Mouse (Mus musculus) midbrain, embryonic 16.5 days (tissue): Measurements from ENCODE around the gene Hnrnpa2b1. TPM values are rescaled to one million over a fixed set of nuclear protein-coding genes. Genes with fewer than 3 reads are reported as not detected.

ENCODE experiments used
- ATAC-seq: fragments of 200-750 bp; cut with Nextera tagmentation; 2 replicates; pipeline ENCODE4 v1.8.0; 2017; ENCODE audit warnings: moderate TSS enrichment
- H3K27ac ChIP-seq: fragments of 300-500 bp; sonication (generic); 2 replicates; pipeline ENCODE4 v1.5.1; 2014; ENCODE audit warnings: mild to moderate bottlenecking, low read length, mixed read lengths
- H3K27me3 ChIP-seq: fragments of 300-500 bp; sonication (generic); 2 replicates; pipeline ENCODE4 v1.6.1; 2014; ENCODE audit warnings: low read depth, low read length, mixed read lengths; ENCODE audit not compliant: control insufficient read depth, insufficient read depth
- H3K36me3 ChIP-seq: fragments of 300-500 bp; sonication (generic); 2 replicates; pipeline ENCODE4 v1.6.1; 2014; ENCODE audit warnings: mild to moderate bottlenecking, low read length, moderate library complexity, mixed read lengths; ENCODE audit not compliant: control insufficient read depth, insufficient read depth
- H3K4me1 ChIP-seq: fragments of 300-500 bp; sonication (generic); 2 replicates; pipeline ENCODE4 v1.6.1; 2014; ENCODE audit warnings: mild to moderate bottlenecking, low read length, mixed read lengths; ENCODE audit not compliant: control insufficient read depth, insufficient read depth
- H3K4me2 ChIP-seq: fragments of 300-500 bp; sonication (generic); 2 replicates; pipeline ENCODE4 v1.6.1; 2014; ENCODE audit warnings: mild to moderate bottlenecking, low read length, mixed read lengths
- H3K4me3 ChIP-seq: fragments of 300-500 bp; sonication (generic); 2 replicates; pipeline ENCODE4 v1.5.1; 2014; ENCODE audit warnings: low read depth, mild to moderate bottlenecking, low read length, moderate library complexity, mixed read lengths
- H3K9ac ChIP-seq: fragments of 300-500 bp; sonication (generic); 2 replicates; pipeline ENCODE4 v1.6.1; 2014; ENCODE audit warnings: low read depth, low read length, mixed read lengths
- H3K9me3 ChIP-seq: fragments of 300-500 bp; sonication (generic); replicated peaks from 2 replicates; pipeline ENCODE4 v1.6.1; 2014; ENCODE audit warnings: mild to moderate bottlenecking, low read length, mixed read lengths; ENCODE audit not compliant: control insufficient read depth, poor library complexity, severe bottlenecking
- WGBS: fragments of 180-500 bp; shearing (Covaris S2); extraction: QIAGEN DNeasy Blood & Tissue Kit; methylation state at CpG from one replicate; pipeline ENCODE4 v1.1.7; 2014; 5-methylcytosine and 5-hydroxymethylcytosine counted together
- polyA plus RNA-seq: library from polyadenylated mRNA; unstranded; fragments of >200 nt; fragmentation: Nextera tagmentation; extraction: Ambion mirVana; gene quantifications from 2 replicates; pipeline ENCODE4 v1.2.1, GENCODE M21; 2015

Gene Hnrnpa2b1
- polyA plus RNA-seq, 1 experiment from 2014 or later = 1,316 TPM

- peaks cover 7% of the 10 kb centered on the region for H3K36me3 ChIP-seq
- no peaks in the 10 kb centered on the region for H3K27me3 ChIP-seq
- no peak for ATAC-seq
- 34% methylated on average over 4 of the region's 4 CpGs for WGBS
- peaks cover 28% of the 10 kb centered on the region for H3K4me1 ChIP-seq
- H3K9ac ChIP-seq = peak overlapping the region; percentile 55
- H3K27ac ChIP-seq = peak overlapping the region; percentile 8; the same call in 1 of the 2 replicates
- no peaks in the 10 kb centered on the region for H3K9me3 ChIP-seq
- peak overlapping the region; percentile 75 for H3K4me2 ChIP-seq
- H3K4me3 ChIP-seq = peak overlapping the region; percentile 82
These were observed 2.5 kb upstream of the Hnrnpa2b1 start for GRCm38 (mm10) chr6:51472213-51472612.

- peaks cover 7% of the 10 kb centered on the region for H3K36me3 ChIP-seq
- 11% methylated on average over 3 of the region's 3 CpGs for WGBS
- H3K4me1 ChIP-seq = peaks cover 32% of the 10 kb centered on the region
- H3K27ac ChIP-seq = no peak overlapping the region; the same call in 1 of the 2 replicates
- H3K4me2 ChIP-seq = peak overlapping the region; percentile 75
- H3K9me3 ChIP-seq = no peaks in the 10 kb centered on the region
- H3K27me3 ChIP-seq = no peaks in the 10 kb centered on the region
- ATAC-seq = no peak
- H3K9ac ChIP-seq = peak overlapping the region; percentile 55; the same call in 1 of the 2 replicates
- H3K4me3 ChIP-seq = peak overlapping the region; percentile 82
These were observed 2.1 kb upstream of the Hnrnpa2b1 start for GRCm38 (mm10) chr6:51471782-51472181.

GRCm38 (mm10) chr6:51471179-51471505, 1.4 kb upstream of the Hnrnpa2b1 start:
- H3K4me2 ChIP-seq = peak overlapping the region; percentile 75
- peaks cover 38% of the 10 kb centered on the region for H3K4me1 ChIP-seq
- 0% methylated on average over 10 of the region's 10 CpGs for WGBS
- H3K27ac ChIP-seq = peak overlapping the region; percentile 100
- no peaks in the 10 kb centered on the region for H3K9me3 ChIP-seq
- peaks cover 5% of the 10 kb centered on the region for H3K36me3 ChIP-seq
- ATAC-seq = no peak
- H3K9ac ChIP-seq = peak overlapping the region; percentile 97
- H3K4me3 ChIP-seq = peak overlapping the region; percentile 82
- H3K27me3 ChIP-seq = no peaks in the 10 kb centered on the region

- Histone ChIP-seq H3K4me2 (peak within 1 kb of the TSS; percentile 75), H3K4me1 (peaks cover 44% of the 10 kb centered on the region), H3K36me3 (peaks cover 7% of the 10 kb centered on the region), H3K27ac (peak within 1 kb of the TSS; percentile 100), H3K4me3 (peak within 1 kb of the TSS; percentile 82), H3K27me3 (no peaks in the 10 kb centered on the region), H3K9me3 (no peaks in the 10 kb centered on the region), H3K9ac (peak within 1 kb of the TSS; percentile 100)
- under 1% methylated on average over 63 of the region's 99 CpGs for WGBS
- ATAC-seq = peak; percentile 81
These were observed 851 bp upstream of the Hnrnpa2b1 start, which contains the start of gene Cbx3 for GRCm38 (mm10) chr6:51470311-51471178. TSS of gene Cbx3 (plus strand) at chr6:51470360.

- Histone ChIP-seq H3K4me1 (peaks cover 41% of the 10 kb centered on the region), H3K9ac (peak overlapping the region; percentile 100), H3K9me3 (no peaks in the 10 kb centered on the region), H3K27ac (peak overlapping the region; percentile 100), H3K27me3 (no peaks in the 10 kb centered on the region), H3K36me3 (peaks cover 9% of the 10 kb centered on the region), H3K4me3 (peak overlapping the region; percentile 82), H3K4me2 (peak overlapping the region; percentile 61)
- peak; percentile 30 for ATAC-seq
- WGBS = under 1% methylated on average over 60 of the region's 63 CpGs
These were observed 668 bp downstream of the Hnrnpa2b1 start for GRCm38 (mm10) chr6:51468891-51469561.

- Histone ChIP-seq H3K4me3 (peak overlapping the region; percentile 40), H3K4me2 (peak overlapping the region; percentile 61), H3K36me3 (peaks cover 18% of the 10 kb centered on the region), H3K27ac (no peak overlapping the region), H3K27me3 (no peaks in the 10 kb centered on the region), H3K9me3 (no peaks in the 10 kb centered on the region), H3K4me1 (peaks cover 32% of the 10 kb centered on the region), H3K9ac (no peak overlapping the region)
- no peak for ATAC-seq
- WGBS = 0% methylated on average over 2 of the region's 2 CpGs
These were observed 2.0 kb downstream of the Hnrnpa2b1 start for GRCm38 (mm10) chr6:51467649-51468048.

- 80% methylated on average over 3 of the region's 3 CpGs for WGBS
These were observed 9.3 kb downstream of the Hnrnpa2b1 start for GRCm38 (mm10) chr6:51460363-51460762.

GRCm38 (mm10) chr6:51460021-51460360, 9.7 kb downstream of the Hnrnpa2b1 start:
- no peaks in the 10 kb centered on the region for H3K27me3 ChIP-seq
- no peak overlapping the region for H3K27ac ChIP-seq
- H3K9ac ChIP-seq = no peak overlapping the region
- no peak overlapping the region for H3K4me2 ChIP-seq
- no peaks in the 10 kb centered on the region for H3K9me3 ChIP-seq
- peaks cover 32% of the 10 kb centered on the region for H3K36me3 ChIP-seq
- 79% methylated on average over 4 of the region's 4 CpGs for WGBS
- H3K4me1 ChIP-seq = peaks cover 4% of the 10 kb centered on the region; the same call in 1 of the 2 replicates
- ATAC-seq = no peak
- H3K4me3 ChIP-seq = no peak overlapping the region

More at GRCm38 (mm10) chr6:51460363-51460762, 9.3 kb downstream of the Hnrnpa2b1 start:
- Histone ChIP-seq H3K27me3 (no peaks in the 10 kb centered on the region), H3K9ac (no peak overlapping the region), H3K4me2 (no peak overlapping the region), H3K4me3 (no peak overlapping the region), H3K27ac (no peak overlapping the region), H3K36me3 (peaks cover 32% of the 10 kb centered on the region), H3K9me3 (no peaks in the 10 kb centered on the region), H3K4me1 (peaks cover 4% of the 10 kb centered on the region)
- ATAC-seq = no peak
